Mouse (Mus musculus): ENCODE measurements around the gene Sv2c.

- no peak for TF ChIP-seq CTCF (IDR thresholded peaks at IDR 0.05; ENCODE audit: low read depth)
- TF ChIP-seq EP300 (IDR thresholded peaks at IDR 0.05; ENCODE audit: low read depth): no peak
Observed at GRCm38 (mm10) chr13:95975225-95975624, 157.2 kb downstream of the Sv2c start.
